Comparison of ENCODE assay signal across 24 mouse cellular contexts in the genomic region with DNA sequence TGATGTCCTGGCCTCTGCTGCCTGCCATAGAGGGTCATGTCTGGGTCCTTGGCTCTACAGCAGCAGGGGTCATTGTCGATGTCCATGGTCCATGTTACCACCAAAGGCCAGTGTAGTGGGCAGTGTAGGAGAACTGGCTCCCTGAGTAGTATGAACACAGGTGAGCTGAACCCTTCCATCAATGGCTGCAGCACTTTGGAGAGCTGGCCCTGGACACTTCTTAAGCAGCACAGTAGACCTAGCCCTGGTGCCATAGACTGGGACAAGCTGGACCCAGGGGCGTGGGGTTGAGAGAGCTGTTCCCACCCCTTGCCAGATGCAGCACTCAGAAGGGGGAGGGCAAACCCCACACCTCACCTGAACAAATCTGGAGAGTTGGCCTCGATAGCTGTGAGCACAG.
DNase-seq lines count a peak whose midpoint lies in the region; ATAC-seq and TF ChIP-seq lines count a peak whose summit lies in the region.
"Had no signal": no experiment of that assay in that cellular context is flagged by ENCODE, and none has a peak within 500 bp of the region (broad histone marks: within the 10 kb centered on the region; RNA-seq: fewer than 3 reads in every experiment).

No protein-coding gene starts in this region.

- H3K9ac ChIP-seq in kidney, embryonic 15.5 days, result no peak overlapping the region
- no peak overlapping the region for H3K9ac ChIP-seq in midbrain, embryonic 12.5 days (replicated peaks)
- H3K9ac ChIP-seq in stomach, embryonic 14.5 days (replicated peaks; ENCODE audit: low read depth, low read length), result no peak overlapping the region
- H3K9ac ChIP-seq in stomach, postnatal 0 days (ENCODE audit: low read length), result no peak overlapping the region
- H3K9ac ChIP-seq: forebrain, embryonic 12.5 days; forebrain, embryonic 15.5 days; heart, embryonic 12.5 days; hindbrain, embryonic 12.5 days; hindbrain, embryonic 15.5 days had no signal

- no peak for TF ChIP-seq EP300 in stomach, postnatal 0 days (optimal IDR thresholded peaks at IDR 0.05)

- H3K27me3 ChIP-seq in kidney, embryonic 15.5 days, result no peaks in the 10 kb centered on the region
- no peaks in the 10 kb centered on the region for H3K27me3 ChIP-seq in midbrain, embryonic 12.5 days
- no peaks in the 10 kb centered on the region for H3K27me3 ChIP-seq in midbrain, embryonic 10.5 days (ENCODE audit: low read depth, poor library complexity, severe bottlenecking)
- H3K27me3 ChIP-seq in stomach, embryonic 14.5 days (ENCODE audit: control insufficient read depth, insufficient read depth, low read length), result no peaks in the 10 kb centered on the region
- no peaks in the 10 kb centered on the region for H3K27me3 ChIP-seq in stomach, postnatal 0 days (ENCODE audit: control insufficient read depth, insufficient read depth, low read length)
- H3K27me3 ChIP-seq: forebrain, embryonic 12.5 days; forebrain, embryonic 15.5 days; heart, embryonic 12.5 days; hindbrain, embryonic 12.5 days; hindbrain, embryonic 15.5 days had no signal

- 89% methylated on average over 3 of the region's 3 CpGs for WGBS in kidney, embryonic 15.5 days
- WGBS in midbrain, embryonic 12.5 days, result 83% methylated on average over 3 of the region's 3 CpGs
- 88% methylated on average over 3 of the region's 3 CpGs for WGBS in midbrain, embryonic 10.5 days
- 90% methylated on average over 3 of the region's 3 CpGs for WGBS in stomach, embryonic 14.5 days
- 82% methylated on average over 3 of the region's 3 CpGs for WGBS in stomach, postnatal 0 days

- intact Hi-C loops in left cerebral cortex, postnatal 25 days (cut with DNase I), result no loop called here

- no peak overlapping the region for H3K4me3 ChIP-seq in kidney, embryonic 15.5 days (replicated peaks)
- H3K4me3 ChIP-seq in midbrain, embryonic 12.5 days, result no peak overlapping the region
- no peak overlapping the region for H3K4me3 ChIP-seq in midbrain, embryonic 10.5 days
- no peak overlapping the region for H3K4me3 ChIP-seq in stomach, embryonic 14.5 days (ENCODE audit: low read depth, low read length)
- no peak overlapping the region for H3K4me3 ChIP-seq in stomach, postnatal 0 days (ENCODE audit: low read depth, low read length)
- H3K4me3 ChIP-seq: erythroblast, embryonic 14.5 days; forebrain, embryonic 12.5 days; forebrain, embryonic 15.5 days; heart, embryonic 12.5 days; hindbrain, embryonic 12.5 days; hindbrain, embryonic 15.5 days had no signal

- H3K4me1 ChIP-seq in kidney, embryonic 15.5 days, result no peaks in the 10 kb centered on the region
- H3K4me1 ChIP-seq in midbrain, embryonic 12.5 days, result no peaks in the 10 kb centered on the region
- no peaks in the 10 kb centered on the region for H3K4me1 ChIP-seq in midbrain, embryonic 10.5 days
- H3K4me1 ChIP-seq in stomach, embryonic 14.5 days (ENCODE audit: control insufficient read depth, insufficient read depth, low read length), result no peaks in the 10 kb centered on the region
- no peaks in the 10 kb centered on the region for H3K4me1 ChIP-seq in stomach, postnatal 0 days (replicated peaks; ENCODE audit: control insufficient read depth, insufficient read depth)
- H3K4me1 ChIP-seq: forebrain, embryonic 12.5 days; forebrain, embryonic 15.5 days; heart, embryonic 12.5 days; hindbrain, embryonic 12.5 days; hindbrain, embryonic 15.5 days had no signal

- ATAC-seq in kidney, embryonic 15.5 days (replicated peaks; ENCODE audit: low FRiP score), result 0 out of 2 replicates have a peak, but pooled peaks have one; percentile 22
- peak; percentile 55 for ATAC-seq in midbrain, embryonic 12.5 days (ENCODE audit: low FRiP score, low read depth)
- ATAC-seq in stomach, embryonic 14.5 days (ENCODE audit: insufficient number of reproducible peaks, insufficient read depth, low FRiP score, low read depth), result peak; percentile 42; the same call in 1 of the 2 replicates
- no peak for ATAC-seq in stomach, postnatal 0 days (ENCODE audit: low FRiP score, low TSS enrichment)
- ATAC-seq: activated CD4-positive, CD25-positive, alpha-beta regulatory T cell, adult 4 months; CD4-positive, CD25-positive, alpha-beta regulatory T cell, adult 4 months; forebrain, embryonic 15.5 days had no signal

- DNase-seq in kidney, adult 8-10 months, result no peak
- no peak for DNase-seq in midbrain, embryonic 10.5 days (ENCODE audit: low spot score)
- no peak for DNase-seq in stomach, postnatal 0 days (ENCODE audit: low spot score)
- no peak for DNase-seq in left cerebral cortex, postnatal 25 days (ENCODE audit: low spot score in 2 of 2)
- DNase-seq: adrenal gland, adult 8-10 months; adrenal gland, postnatal 25 days; cerebellum, adult 11-12 months; cerebellum, adult 8-10 months; cerebellum, postnatal 10 days; cerebellum, postnatal 36 days; embryo, embryonic 11 days; gastrocnemius, postnatal 25 days; heart, adult 18-20 months had no signal

- TF ChIP-seq CTCF in stomach, postnatal 0 days (IDR thresholded peaks at IDR 0.05; ENCODE audit: low read depth), result no peak

- H3K27ac ChIP-seq in kidney, embryonic 15.5 days, result no peak overlapping the region
- no peak overlapping the region for H3K27ac ChIP-seq in midbrain, embryonic 12.5 days (replicated peaks)
- H3K27ac ChIP-seq in midbrain, embryonic 10.5 days (replicated peaks), result no peak overlapping the region
- H3K27ac ChIP-seq in stomach, embryonic 14.5 days (ENCODE audit: low read length), result no peak overlapping the region
- H3K27ac ChIP-seq in stomach, postnatal 0 days (replicated peaks), result no peak overlapping the region
- H3K27ac ChIP-seq: forebrain, embryonic 12.5 days; forebrain, embryonic 15.5 days; hindbrain, embryonic 12.5 days; hindbrain, embryonic 15.5 days had no signal

- H3K36me3 ChIP-seq in kidney, embryonic 15.5 days, result no peaks in the 10 kb centered on the region
- no peaks in the 10 kb centered on the region for H3K36me3 ChIP-seq in midbrain, embryonic 12.5 days
- H3K36me3 ChIP-seq in midbrain, embryonic 10.5 days, result no peaks in the 10 kb centered on the region
- no peaks in the 10 kb centered on the region for H3K36me3 ChIP-seq in stomach, embryonic 14.5 days (ENCODE audit: control insufficient read depth, insufficient read depth, low read length)
- no peaks in the 10 kb centered on the region for H3K36me3 ChIP-seq in stomach, postnatal 0 days (ENCODE audit: control insufficient read depth, insufficient read depth, low read length)
- H3K36me3 ChIP-seq: forebrain, embryonic 12.5 days; forebrain, embryonic 15.5 days; heart, embryonic 12.5 days; hindbrain, embryonic 12.5 days; hindbrain, embryonic 15.5 days had no signal

- H3K4me2 ChIP-seq in kidney, embryonic 15.5 days, result no peak overlapping the region
- H3K4me2 ChIP-seq in midbrain, embryonic 12.5 days (replicated peaks), result no peak overlapping the region
- H3K4me2 ChIP-seq in stomach, embryonic 14.5 days (replicated peaks; ENCODE audit: low read depth, low read length), result no peak overlapping the region
- no peak overlapping the region for H3K4me2 ChIP-seq in stomach, postnatal 0 days (replicated peaks; ENCODE audit: low read depth)
- H3K4me2 ChIP-seq: forebrain, embryonic 12.5 days; forebrain, embryonic 15.5 days; heart, embryonic 12.5 days; hindbrain, embryonic 12.5 days; hindbrain, embryonic 15.5 days had no signal

- H3K9me3 ChIP-seq in kidney, embryonic 15.5 days (replicated peaks), result no peaks in the 10 kb centered on the region
- no peaks in the 10 kb centered on the region for H3K9me3 ChIP-seq in midbrain, embryonic 12.5 days
- H3K9me3 ChIP-seq in midbrain, embryonic 10.5 days (replicated peaks), result no peaks in the 10 kb centered on the region
- no peaks in the 10 kb centered on the region for H3K9me3 ChIP-seq in stomach, embryonic 14.5 days (ENCODE audit: control insufficient read depth, low read depth, low read length)
- H3K9me3 ChIP-seq in stomach, postnatal 0 days (ENCODE audit: control insufficient read depth, low read length), result no peaks in the 10 kb centered on the region
- H3K9me3 ChIP-seq: forebrain, embryonic 12.5 days; forebrain, embryonic 15.5 days; hindbrain, embryonic 12.5 days; hindbrain, embryonic 15.5 days had no signal
